Mouse (Mus musculus) liver, postnatal 0 days (tissue): Measurements from ENCODE around the gene Mrpl21. TPM values are rescaled to one million over a fixed set of nuclear protein-coding genes. Genes with fewer than 3 reads are reported as not detected.

ENCODE experiments used
- ATAC-seq: fragments of 200-750 bp; cut with Nextera tagmentation; 2 replicates; pipeline ENCODE4 v1.8.0; 2017; ENCODE audit warnings: mild to moderate bottlenecking, moderate library complexity
- DNase-seq: peaks from one replicate; pipeline ENCODE4 v3.0.0-alpha.2; 2016
- H3K27ac ChIP-seq: fragments of 300-500 bp; sonication (generic); 2 replicates; pipeline ENCODE4 v1.5.1; 2014; ENCODE audit warnings: antibody characterized with exemption, moderate library complexity, mild to moderate bottlenecking, low read depth
- H3K27me3 ChIP-seq: fragments of 300-500 bp; sonication (generic); 2 replicates; pipeline ENCODE4 v1.6.1; 2014; ENCODE audit warnings: low read length, control low read depth, mixed read lengths; ENCODE audit not compliant: insufficient read depth
- H3K36me3 ChIP-seq: fragments of 300-500 bp; sonication (generic); replicated peaks from 2 replicates; pipeline ENCODE4 v1.6.1; 2014; ENCODE audit warnings: mild to moderate bottlenecking, control low read depth, low read length, moderate library complexity, mixed read lengths; ENCODE audit not compliant: insufficient read depth
- H3K4me1 ChIP-seq: fragments of 300-500 bp; sonication (generic); 2 replicates; pipeline ENCODE4 v1.6.1; 2014; ENCODE audit warnings: antibody characterized with exemption, mild to moderate bottlenecking, control low read depth; ENCODE audit not compliant: insufficient read depth
- H3K4me2 ChIP-seq: fragments of 300-500 bp; sonication (generic); 2 replicates; pipeline ENCODE4 v1.6.1; 2014; ENCODE audit warnings: low read depth, mild to moderate bottlenecking, low read length, moderate library complexity, mixed read lengths
- H3K4me3 ChIP-seq: fragments of 300-500 bp; sonication (generic); 2 replicates; pipeline ENCODE4 v1.5.1; 2014; ENCODE audit warnings: low read depth, low read length
- H3K9ac ChIP-seq: fragments of 300-500 bp; sonication (generic); replicated peaks from 2 replicates; pipeline ENCODE4 v1.6.1; 2014; ENCODE audit warnings: mild to moderate bottlenecking, moderate library complexity
- H3K9me3 ChIP-seq: fragments of 300-500 bp; sonication (generic); 2 replicates; pipeline ENCODE4 v1.6.1; 2016; ENCODE audit warnings: mild to moderate bottlenecking, control low read depth, low read length, mixed read lengths
- CTCF ChIP-seq: sonication (generic); IDR thresholded peaks from 2 replicates; pipeline ENCODE4 v1.5.1; 2016; ENCODE audit warnings: antibody characterized with exemption, low read depth
- EP300 ChIP-seq: IDR thresholded peaks from 2 replicates; pipeline ENCODE4 v1.6.1; 2016; ENCODE audit warnings: antibody characterized with exemption, low read depth, mild to moderate bottlenecking
- WGBS: fragments of 180-500 bp; shearing (Covaris S2); extraction: QIAGEN DNeasy Blood & Tissue Kit; methylation state at CpG from one replicate; pipeline ENCODE4 v1.1.7; 2014; ENCODE audit not compliant: insufficient replicate concordance; 5-methylcytosine and 5-hydroxymethylcytosine counted together
- microRNA-seq: library from miRNA; unstranded; fragments of <30 nt; microRNA quantifications from one replicate; pipeline ENCODE4, GENCODE M21; 2016
- polyA plus RNA-seq: library from polyadenylated mRNA; unstranded; fragments of >200 nt; fragmentation: Nextera tagmentation; extraction: Ambion mirVana; gene quantifications from 2 replicates; pipeline ENCODE4 v1.2.1, GENCODE M21; 2015

Mrpl21 gene
- polyA plus RNA-seq, 1 experiment from 2014 or later: 45.5 TPM

- ATAC-seq (peak; percentile 35), DNase-seq (no peak)
- H3K9ac ChIP-seq: 0 out of 2 replicates have a peak overlapping the region, but pooled peaks have one; percentile 21
- peaks cover 51% of the 10 kb centered on the region for H3K4me1 ChIP-seq
- WGBS: 57% methylated on average over 17 of the region's 17 CpGs
- H3K4me3 ChIP-seq: no peak overlapping the region
- TF ChIP-seq CTCF (no peak), EP300 (no peak)
- no peaks in the 10 kb centered on the region for H3K27me3 ChIP-seq
- H3K4me2 ChIP-seq: peak overlapping the region; percentile 24; the same call in 1 of the 2 replicates
- H3K27ac ChIP-seq: peak overlapping the region; percentile 72
- H3K36me3 ChIP-seq: peaks cover 2% of the 10 kb centered on the region
- no peaks in the 10 kb centered on the region for H3K9me3 ChIP-seq
These were observed 51.2 kb downstream of the Mrpl21 start for GRCm38 (mm10) chr19:3333694-3334515.

- Histone ChIP-seq H3K4me3 (no peak overlapping the region), H3K4me2 (peak overlapping the region; percentile 24; the same call in 1 of the 2 replicates), H3K36me3 (no peaks in the 10 kb centered on the region; the same call in none of the 2 replicates), H3K4me1 (peaks cover 54% of the 10 kb centered on the region), H3K9me3 (no peaks in the 10 kb centered on the region), H3K27me3 (no peaks in the 10 kb centered on the region), H3K27ac (peak overlapping the region; percentile 72), H3K9ac (0 out of 2 replicates have a peak overlapping the region, but pooled peaks have one; percentile 21)
- no peak for TF ChIP-seq EP300
- TF ChIP-seq CTCF: no peak
- ATAC-seq: peak; percentile 14
- 45% methylated on average over 4 of the region's 4 CpGs for WGBS
- no peak for DNase-seq
These were observed 51.8 kb downstream of the Mrpl21 start for GRCm38 (mm10) chr19:3334550-3334949.

- Histone ChIP-seq H3K4me3 (no peak overlapping the region), H3K4me2 (no peak overlapping the region), H3K4me1 (peaks cover 47% of the 10 kb centered on the region), H3K9ac (no peak overlapping the region), H3K27me3 (no peaks in the 10 kb centered on the region), H3K36me3 (no peaks in the 10 kb centered on the region; the same call in 1 of the 2 replicates), H3K27ac (no peak overlapping the region), H3K9me3 (no peaks in the 10 kb centered on the region)
- ATAC-seq: 0 out of 2 replicates have a peak, but pooled peaks have one; percentile 7
- TF ChIP-seq EP300 (no peak), CTCF (no peak)
- 47% methylated on average over 1 of the region's 1 CpGs for WGBS
- DNase-seq: no peak
These were observed 53.2 kb downstream of the Mrpl21 start for GRCm38 (mm10) chr19:3335917-3336316.

DNA sequence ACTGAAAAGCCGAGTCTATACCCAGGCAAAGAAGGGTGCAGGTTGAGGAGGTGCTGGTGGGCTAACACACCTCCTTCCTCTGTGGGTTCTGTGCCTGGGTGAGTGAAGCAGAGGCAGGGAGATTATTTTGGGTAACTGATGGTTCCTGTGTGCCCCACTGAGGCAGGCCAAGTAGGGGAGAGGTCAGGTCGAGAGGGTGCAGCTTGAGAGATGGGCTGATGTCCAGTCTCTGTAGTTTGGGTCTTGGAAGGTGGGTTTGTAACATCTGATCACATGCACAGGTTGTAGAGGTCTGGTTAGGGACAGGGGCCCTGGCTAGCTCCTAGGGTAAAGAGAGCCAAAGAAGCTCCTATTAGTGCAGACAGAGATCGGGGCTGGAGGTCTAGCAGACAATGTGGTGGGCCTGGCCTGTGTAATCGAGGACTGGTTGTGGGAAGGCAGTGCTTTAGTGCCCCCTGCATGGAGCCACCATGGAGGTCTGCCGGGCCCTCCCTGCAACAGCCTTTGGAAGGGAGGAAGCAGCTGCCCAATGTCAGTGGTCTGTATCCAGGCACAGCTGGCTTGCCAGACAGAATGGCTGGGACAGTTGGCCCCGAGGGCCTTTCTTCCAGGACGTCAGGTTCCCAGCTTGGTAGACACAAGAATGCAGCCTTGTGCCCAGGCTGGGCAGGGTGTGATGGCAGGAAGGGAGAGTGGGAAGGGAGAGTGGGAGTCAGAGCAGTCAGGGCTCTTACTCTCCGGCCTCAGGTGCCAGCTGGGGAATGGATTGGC lies 54.0 kb downstream of the Mrpl21 start:
- ATAC-seq (no peak), DNase-seq (no peak)
- H3K36me3 ChIP-seq: no peaks in the 10 kb centered on the region; the same call in 1 of the 2 replicates
- H3K9ac ChIP-seq: no peak overlapping the region
- H3K27me3 ChIP-seq: no peaks in the 10 kb centered on the region
- H3K4me2 ChIP-seq: no peak overlapping the region
- peaks cover 47% of the 10 kb centered on the region for H3K4me1 ChIP-seq
- no peak overlapping the region for H3K27ac ChIP-seq
- no peak overlapping the region for H3K4me3 ChIP-seq
- TF ChIP-seq EP300 (no peak), CTCF (no peak)
- 68% methylated on average over 8 of the region's 8 CpGs for WGBS
- no peaks in the 10 kb centered on the region for H3K9me3 ChIP-seq

DNA sequence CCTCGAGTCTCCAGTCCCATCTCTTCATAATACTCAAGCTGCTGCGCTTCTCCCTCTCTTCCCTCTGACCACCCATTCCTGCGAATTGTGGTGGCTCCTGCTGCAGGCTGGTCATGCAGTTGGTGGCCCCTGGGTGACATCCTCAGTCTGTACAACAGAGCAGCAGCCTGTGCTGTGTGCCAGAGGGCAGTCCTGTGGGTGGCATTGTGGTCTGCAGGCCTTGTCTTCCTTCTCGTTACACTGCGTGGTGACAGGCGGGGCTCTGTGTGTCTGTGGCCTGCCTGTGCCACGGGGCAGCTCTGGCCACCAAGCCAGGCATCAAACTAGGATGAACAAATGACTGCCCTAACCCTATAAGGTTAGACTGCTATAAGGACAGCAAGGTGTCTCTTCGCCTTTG lies 56.5 kb downstream of the Mrpl21 start:
- 65% methylated on average over 8 of the region's 8 CpGs for WGBS
- Histone ChIP-seq H3K27ac (no peak overlapping the region), H3K4me2 (no peak overlapping the region), H3K27me3 (no peaks in the 10 kb centered on the region), H3K9me3 (no peaks in the 10 kb centered on the region), H3K4me1 (peaks cover 35% of the 10 kb centered on the region), H3K36me3 (no peaks in the 10 kb centered on the region; the same call in 1 of the 2 replicates), H3K4me3 (no peak overlapping the region), H3K9ac (no peak overlapping the region)
- TF ChIP-seq CTCF: no peak
- TF ChIP-seq EP300: no peak
- ATAC-seq (no peak), DNase-seq (no peak)

DNA sequence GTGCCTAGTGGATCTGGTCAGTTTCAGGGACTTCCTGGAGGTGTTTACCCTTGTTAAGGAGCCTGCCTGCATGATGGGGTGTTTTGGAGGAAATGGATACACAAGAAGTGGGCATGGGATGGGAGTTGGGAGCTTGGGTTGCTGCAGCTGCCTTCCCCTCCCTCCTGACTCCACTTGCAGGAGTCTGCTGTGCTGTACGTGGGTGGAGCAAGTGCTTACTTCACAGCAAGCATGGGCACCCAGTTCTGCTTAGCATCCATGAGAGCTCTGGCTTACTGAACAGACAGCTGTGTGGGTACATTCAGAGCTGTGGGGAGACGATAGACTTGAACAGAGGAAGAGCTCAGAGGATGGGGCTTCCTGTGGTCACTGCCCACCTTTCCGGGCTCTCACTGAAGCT lies 58.3 kb downstream of the Mrpl21 start:
- no peak for DNase-seq
- H3K27me3 ChIP-seq: no peaks in the 10 kb centered on the region
- no peaks in the 10 kb centered on the region for H3K36me3 ChIP-seq
- no peak overlapping the region for H3K27ac ChIP-seq
- H3K9me3 ChIP-seq: no peaks in the 10 kb centered on the region
- H3K9ac ChIP-seq: no peak overlapping the region
- no peak for TF ChIP-seq CTCF
- no peak for TF ChIP-seq EP300
- H3K4me2 ChIP-seq: no peak overlapping the region
- H3K4me3 ChIP-seq: no peak overlapping the region
- H3K4me1 ChIP-seq: peaks cover 20% of the 10 kb centered on the region
- no peak for ATAC-seq
- 39% methylated on average over 3 of the region's 3 CpGs for WGBS

Small RNA genes within 50 kb of the gene (microRNA-seq; reads per million reads assigned to microRNA genes)
- not detected for gene Mir6984

Other genes starting within 250 kb of the Mrpl21 start
- 1.4 and 1.8 TPM in 2 replicates for gene Ighmbp2, start 116 bp downstream of the Mrpl21 start, polyA plus RNA-seq
- 139 and 140 TPM in 2 replicates for gene Cpt1a, start 39.4 kb downstream of the Mrpl21 start, polyA plus RNA-seq
- 0.80 and 0.91 TPM in 2 replicates for gene Tesmin, start 106.0 kb downstream of the Mrpl21 start, polyA plus RNA-seq
- 0.14 TPM in 1 of 2 replicates, not detected in the other for gene Gal, start 131.6 kb downstream of the Mrpl21 start, polyA plus RNA-seq